Mouse (Mus musculus): ENCODE data around the gene Atp8a2. TPM values are rescaled to one million over a fixed set of nuclear protein-coding genes. Genes with fewer than 3 reads are reported as not detected.

The Atp8a2 gene
- total RNA-seq, 2 experiments from 2014 or later, result 45.1 to 51.3 TPM

DNA sequence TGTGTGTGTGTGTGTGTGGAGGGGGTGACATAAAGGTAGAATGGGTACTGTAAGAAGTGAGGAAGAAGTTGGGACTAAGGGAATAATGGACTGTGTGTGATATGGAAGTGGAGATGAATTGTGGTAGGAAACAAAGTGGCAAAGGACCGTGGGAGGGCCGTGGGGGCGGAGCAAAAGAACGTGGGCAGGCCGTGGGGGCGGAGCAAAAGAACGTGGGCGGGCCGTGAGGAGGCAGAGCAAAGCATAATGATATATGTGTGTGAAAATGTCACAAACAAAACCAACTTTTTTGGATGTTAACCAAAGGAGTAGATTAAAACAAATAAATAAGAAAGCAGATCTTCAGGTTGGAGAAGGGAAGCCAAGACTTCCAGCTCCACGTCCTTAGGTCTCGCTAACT is 44.6 kb downstream of the Atp8a2 start:
- DNase-seq, result no peak

- no peak for DNase-seq
These were observed 48.1 kb downstream of the Atp8a2 start for GRCm38 (mm10) chr14:60148893-60149292.

GRCm38 (mm10) chr14:60143234-60143633 is 53.7 kb downstream of the Atp8a2 start:
- DNase-seq, result no peak

- no peak for DNase-seq
These were observed 58.6 kb downstream of the Atp8a2 start for GRCm38 (mm10) chr14:60138339-60138738.

GRCm38 (mm10) chr14:60137812-60138211 is 59.2 kb downstream of the Atp8a2 start:
- no peak for DNase-seq

DNA sequence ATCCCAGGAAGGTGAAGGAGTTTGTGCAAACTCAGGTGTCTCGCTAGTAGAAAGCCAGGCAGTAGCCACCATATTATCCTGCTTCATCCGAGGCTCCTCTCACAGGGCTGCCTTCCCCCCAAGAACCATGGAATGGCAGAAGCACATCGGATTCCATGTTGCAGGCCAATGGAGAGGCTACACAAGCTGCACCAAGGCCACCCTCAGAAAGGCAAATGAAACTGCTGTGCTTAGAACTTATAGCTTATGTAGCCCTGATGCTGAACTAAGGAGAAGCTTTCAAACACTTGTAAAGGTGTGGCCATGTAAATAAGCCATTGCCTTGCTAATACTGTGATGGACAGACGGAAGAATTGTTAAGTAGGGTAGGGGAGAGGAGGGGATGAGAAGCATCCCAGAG is 61.2 kb downstream of the Atp8a2 start:
- no peak for DNase-seq

GRCm38 (mm10) chr14:60134720-60135119 is 62.3 kb downstream of the Atp8a2 start:
- DNase-seq, result no peak

GRCm38 (mm10) chr14:60131196-60131876 is 65.6 kb downstream of the Atp8a2 start:
- DNase-seq, result no peak

DNA sequence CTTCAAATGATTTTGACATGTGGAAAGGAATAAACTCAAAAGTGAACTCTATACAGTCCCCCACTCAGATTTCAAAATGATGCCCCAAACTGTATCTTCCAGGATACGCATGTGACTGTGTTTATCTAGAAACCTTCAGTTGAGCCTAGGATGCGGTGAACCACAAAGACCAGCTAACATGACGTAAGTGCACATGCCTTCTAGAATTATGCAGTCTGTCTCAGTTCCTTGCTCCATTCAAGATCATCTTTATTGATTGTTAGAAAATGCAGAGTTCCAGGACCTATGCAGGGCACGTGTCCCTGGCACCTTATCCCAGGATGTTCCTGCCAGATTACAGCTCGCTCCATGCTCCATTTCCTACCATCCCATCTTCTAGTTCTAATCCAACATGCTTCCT is 67.4 kb downstream of the Atp8a2 start:
- no peak for DNase-seq

DNA sequence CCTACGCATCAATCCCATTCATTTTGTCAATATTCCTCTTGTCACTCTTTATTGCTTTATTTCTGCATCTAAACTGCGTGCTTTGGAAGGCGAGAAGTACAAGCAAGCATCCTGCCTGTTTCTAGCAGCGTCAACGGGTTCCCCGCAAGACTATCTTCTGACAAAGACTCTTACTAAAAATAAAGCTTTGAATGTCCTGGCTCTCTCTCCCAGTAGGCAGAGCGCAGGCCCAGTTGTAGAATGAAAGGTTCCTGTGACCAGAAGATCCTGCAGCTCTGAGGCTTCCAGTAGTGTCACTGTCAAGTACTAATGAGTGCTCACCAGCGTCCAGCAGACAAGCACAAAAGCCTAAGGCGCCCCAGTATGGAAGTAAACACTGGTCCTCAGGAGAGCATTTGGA is 71.8 kb downstream of the Atp8a2 start:
- DNase-seq, result no peak

GRCm38 (mm10) chr14:60121572-60121971 is 75.4 kb downstream of the Atp8a2 start:
- DNase-seq, result no peak

DNA sequence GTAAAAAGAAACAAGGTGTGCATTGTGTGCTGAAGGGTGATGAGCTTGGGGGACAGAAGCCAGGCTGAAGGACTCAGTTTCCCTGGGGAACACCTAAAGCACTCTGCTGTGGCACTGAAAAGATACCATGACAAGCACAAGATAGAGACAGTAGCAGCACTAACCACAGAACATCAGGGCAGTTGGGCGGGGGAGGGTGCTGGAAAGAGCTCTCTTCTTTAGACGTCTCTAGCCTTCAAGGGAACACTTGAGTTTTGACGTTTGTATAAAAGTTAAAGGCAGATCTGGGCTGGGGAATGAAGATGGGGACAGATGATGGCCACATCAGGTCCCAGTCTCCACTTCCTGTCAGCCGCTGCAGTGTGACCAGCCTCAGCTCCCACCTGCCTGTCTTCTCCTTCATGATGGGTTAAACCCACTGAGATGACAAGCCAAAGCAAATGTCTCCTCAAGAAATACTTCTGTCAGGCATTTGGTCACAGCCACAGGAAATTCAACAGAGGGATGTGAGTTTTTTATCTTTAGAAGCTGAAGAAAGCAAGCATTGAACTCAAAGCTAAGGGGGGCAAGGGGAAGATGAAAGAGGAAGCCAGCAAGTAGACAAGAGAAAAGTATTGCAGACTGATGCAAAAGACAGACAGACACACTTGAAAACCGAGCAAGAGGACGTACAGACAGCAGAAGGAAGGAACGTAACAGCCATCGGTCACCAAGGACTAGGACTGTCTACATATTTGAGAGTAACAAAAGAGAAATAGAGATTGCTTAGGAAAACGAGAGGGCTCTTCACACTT is 79.0 kb downstream of the Atp8a2 start:
- no peak for DNase-seq

DNA sequence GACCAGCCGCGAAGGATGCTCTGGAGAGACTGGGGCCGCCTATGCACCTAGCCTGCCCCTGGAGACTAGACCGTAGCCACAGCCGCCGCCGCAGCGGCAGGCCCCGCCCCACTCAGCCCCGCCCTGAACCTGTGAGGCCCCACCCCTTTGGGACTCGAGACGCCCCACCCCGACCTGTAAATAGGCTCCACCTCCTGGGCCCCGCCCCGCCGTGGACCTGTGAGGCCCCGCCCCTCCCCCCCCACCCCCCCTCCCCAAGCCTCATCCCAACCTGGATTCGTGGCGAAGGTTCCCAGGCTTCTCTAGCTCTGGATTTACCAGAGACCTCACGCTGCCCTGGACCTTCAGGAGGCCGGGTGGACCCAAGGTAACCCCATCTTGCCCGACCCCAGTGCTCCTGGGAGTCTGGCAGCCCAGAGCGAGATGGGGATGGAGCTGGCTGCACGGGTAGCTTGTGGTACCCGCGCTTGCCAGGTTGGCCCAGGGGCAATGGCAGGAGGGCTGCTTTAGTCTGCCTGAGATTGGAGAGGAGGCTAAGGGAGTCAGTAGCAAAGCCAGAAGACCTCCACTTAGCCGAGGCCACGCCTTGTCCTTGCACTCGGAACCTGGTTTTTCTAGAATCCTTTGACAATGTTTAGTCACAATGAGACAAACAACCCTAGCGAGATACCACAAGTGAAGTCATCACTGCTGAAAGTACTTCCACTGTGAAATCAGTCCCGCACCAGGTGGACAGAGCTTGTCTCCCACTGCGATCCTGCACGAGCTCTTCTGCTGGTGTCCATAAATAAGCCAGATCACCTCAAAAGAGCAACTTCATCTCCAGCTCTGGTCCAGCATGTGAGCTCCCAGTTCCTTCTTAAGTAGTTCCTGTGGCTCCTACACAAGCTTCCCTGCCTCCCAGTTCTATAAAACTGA is 109.9 kb downstream of the Atp8a2 start:
- peak in 1 of 2 experiments; percentile 18 for DNase-seq

GRCm38 (mm10) chr14:60086254-60086807 is 110.6 kb downstream of the Atp8a2 start:
- DNase-seq, result no peak

DNA sequence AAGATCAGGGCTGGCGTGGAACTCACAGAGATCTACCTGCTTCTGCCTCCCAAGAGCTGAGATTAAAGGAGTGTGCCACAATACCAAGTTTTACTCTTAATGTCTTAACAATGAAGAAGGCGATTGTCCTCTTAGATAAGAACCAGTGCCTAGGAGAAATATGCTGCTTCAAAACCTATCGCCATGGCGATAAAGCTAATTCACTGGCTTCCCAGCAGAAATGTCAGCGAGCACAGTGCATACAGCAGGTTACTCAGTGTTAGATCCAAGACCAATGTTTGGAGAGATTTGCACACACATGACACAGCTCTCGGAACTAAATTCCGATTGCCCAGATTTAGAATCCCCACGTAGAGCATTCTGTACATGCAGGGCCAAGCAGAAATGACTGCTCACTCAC is 114.2 kb downstream of the Atp8a2 start:
- no peak for DNase-seq

DNA sequence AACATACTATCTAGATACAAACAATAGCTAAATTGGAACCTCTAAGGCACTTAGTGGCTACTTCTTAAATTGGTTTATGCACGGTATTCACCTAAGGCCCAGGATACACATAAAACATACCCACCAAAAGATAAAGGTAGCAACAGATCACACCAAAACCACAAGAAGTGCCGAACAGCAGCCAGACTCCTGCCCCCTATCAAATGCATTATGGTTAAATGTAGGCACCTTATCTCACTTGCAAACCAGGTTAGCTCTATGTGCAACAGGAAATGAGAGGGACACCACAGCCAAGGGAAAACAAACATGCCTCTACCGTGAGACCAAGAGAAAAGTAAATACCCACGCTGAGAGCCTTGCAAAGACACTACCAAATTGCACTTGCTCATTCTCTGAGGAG is 124.5 kb downstream of the Atp8a2 start:
- no peak for DNase-seq

DNA sequence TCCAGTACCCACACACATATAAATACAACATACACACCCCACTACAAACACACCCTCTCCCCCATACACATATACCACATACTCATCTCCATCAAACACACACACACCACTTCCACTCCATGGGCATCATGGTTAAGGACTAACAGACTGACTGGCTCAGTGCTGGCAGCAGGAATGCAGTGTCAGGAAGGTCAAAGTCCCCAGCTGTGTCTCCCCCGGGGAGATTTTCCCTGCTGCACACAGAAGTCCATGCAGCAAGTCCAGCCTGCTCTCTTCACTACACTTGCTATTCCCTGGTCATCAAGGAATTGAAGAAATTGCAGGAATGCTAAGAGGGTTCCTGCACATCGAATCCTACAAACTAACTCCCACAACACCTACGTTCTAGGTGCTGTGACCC is 131.8 kb downstream of the Atp8a2 start:
- DNase-seq, result no peak

DNA sequence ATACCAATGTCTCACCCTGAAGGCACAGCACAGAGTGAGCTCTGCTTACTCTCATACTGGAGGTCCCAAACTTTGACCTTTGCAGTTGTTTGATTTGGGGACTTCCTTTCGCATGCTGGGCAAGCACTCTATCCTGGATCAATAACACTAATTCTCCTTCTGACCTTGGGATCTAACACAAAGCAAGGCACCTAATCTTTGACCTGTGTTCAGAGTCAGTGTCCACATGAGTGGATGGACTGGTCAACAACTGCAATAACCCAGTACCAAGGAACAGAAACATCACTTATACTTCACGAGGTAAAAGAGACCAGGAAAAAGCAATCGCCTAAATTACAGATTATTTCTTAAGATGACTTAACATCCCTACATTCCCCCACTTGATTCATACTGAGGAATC is 136.0 kb downstream of the Atp8a2 start:
- no peak for DNase-seq

DNA sequence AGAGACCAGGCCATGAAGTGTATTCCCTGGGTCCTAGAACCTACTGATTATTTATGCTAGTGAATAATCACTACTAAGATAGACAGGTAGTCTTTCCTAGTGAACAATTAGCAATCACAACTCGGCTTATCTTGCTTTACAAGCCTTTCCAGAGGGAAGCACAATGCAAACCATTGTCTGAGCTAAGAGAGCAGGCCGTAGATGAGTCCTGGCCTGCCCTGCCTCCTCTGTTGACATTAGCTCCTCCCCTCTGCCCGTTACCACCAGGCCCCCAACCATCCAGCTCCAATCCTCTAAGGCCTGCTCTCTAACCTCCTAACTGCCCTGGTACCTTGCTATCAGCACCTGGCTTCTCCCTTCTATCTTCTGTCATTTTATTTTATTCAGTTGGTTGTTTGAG is 138.1 kb downstream of the Atp8a2 start:
- no peak for DNase-seq

DNA sequence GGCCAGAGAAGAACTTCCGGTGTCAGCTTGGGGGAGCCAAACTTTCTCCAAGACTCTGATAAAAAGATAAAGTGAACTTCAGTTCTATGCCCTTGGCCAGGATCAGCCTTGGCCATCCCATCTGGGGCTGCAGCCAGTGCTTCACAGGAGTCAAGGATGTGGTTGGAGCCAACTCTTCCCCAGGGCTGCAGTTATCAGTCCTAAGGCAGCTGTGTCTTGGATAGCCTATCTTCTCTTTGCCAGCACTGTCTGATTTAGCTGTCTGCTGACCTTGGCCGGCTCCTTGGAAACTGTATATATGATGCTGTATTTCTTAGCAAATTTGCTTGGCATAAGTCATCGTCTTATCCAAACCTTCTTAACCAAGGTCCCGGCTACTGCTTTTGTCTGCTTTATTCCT is 141.7 kb downstream of the Atp8a2 start:
- no peak for DNase-seq

GRCm38 (mm10) chr14:60030666-60031065 is 166.3 kb downstream of the Atp8a2 start:
- no peak for DNase-seq

DNA sequence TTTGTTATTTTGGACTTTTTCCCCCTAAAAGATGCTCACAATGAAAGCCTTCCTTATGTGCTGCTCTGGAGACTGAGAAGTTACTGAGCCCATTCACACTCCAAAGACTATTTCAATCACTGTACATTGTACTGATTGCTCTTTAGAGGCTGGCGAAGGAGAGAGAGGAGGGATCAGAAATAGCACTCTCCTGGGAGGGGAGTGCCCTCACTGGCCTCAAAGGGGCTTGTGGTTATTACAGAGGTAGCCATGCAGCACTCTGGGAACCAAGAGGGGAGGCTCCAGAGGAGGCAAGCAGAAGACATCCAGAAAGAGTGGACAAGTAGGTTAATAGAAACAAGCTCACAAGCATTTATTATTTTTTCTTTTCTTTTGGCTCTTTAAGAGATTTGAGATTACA is 169.8 kb downstream of the Atp8a2 start:
- DNase-seq, result no peak

- DNase-seq, result peak; percentile 41 to 50
These were observed 170.3 kb downstream of the Atp8a2 start for GRCm38 (mm10) chr14:60026647-60027046.
